In the genomic region with DNA sequence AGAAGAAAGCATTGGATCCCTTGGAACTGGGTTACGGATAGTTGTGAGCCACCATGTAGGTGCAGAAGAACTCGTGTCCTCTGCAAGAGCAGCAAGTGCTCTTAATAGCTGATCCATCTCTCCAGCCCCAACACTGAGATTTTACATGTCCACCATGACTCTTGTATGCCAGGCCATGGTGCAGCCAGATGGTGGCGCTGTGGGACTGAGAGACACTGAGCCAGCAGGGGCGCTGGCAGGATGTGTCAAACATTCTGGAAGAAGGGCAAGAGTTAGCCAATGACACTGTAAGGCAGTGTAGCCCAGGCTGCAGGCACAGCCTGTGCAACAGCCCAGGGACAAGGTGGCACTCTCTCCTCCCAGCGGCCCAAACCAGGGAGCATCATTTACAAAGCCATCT, we compare ENCODE assay signal across 8 mouse cellular contexts. TPM values are rescaled to one million over a fixed set of nuclear protein-coding genes. Genes with fewer than 3 reads are reported as not detected.
DNase-seq lines count a peak whose midpoint lies in the region; ATAC-seq and TF ChIP-seq lines count a peak whose summit lies in the region.

No protein-coding gene starts in this region.

- no peak for TF ChIP-seq POLR2A in bone marrow macrophage, adult 2 months (IDR thresholded peaks at IDR 0.05; ENCODE audit: borderline replicate concordance, low read depth, low read length)
- TF ChIP-seq POLR2A in kidney, adult 2 months (IDR thresholded peaks at IDR 0.05; ENCODE audit: low read depth, low read length) = no peak
- TF ChIP-seq POLR2A in limb, embryonic 14.5 days (IDR thresholded peaks at IDR 0.05; ENCODE audit: borderline replicate concordance, extremely low read depth, insufficient read depth, insufficient read length) = no peak

- TF ChIP-seq CTCF in bone marrow macrophage, adult 2 months (IDR thresholded peaks at IDR 0.05; ENCODE audit: low read depth, low read length) = peak; percentile 80
- TF ChIP-seq CTCF in kidney, adult 2 months (conservative IDR thresholded peaks at IDR 0.05; ENCODE audit: insufficient read depth, insufficient read length, low read depth, low read length) = peak; percentile 81

- H3K9me3 ChIP-seq in neural tube, embryonic 15.5 days (replicated peaks) = no peaks in the 10 kb centered on the region
- no peaks in the 10 kb centered on the region for H3K9me3 ChIP-seq in forebrain, embryonic 12.5 days
- no peaks in the 10 kb centered on the region for H3K9me3 ChIP-seq in limb, embryonic 14.5 days (ENCODE audit: control insufficient read depth, low read length)

- no peak overlapping the region for H3K4me2 ChIP-seq in neural tube, embryonic 15.5 days
- H3K4me2 ChIP-seq in forebrain, embryonic 12.5 days = no peak overlapping the region
- H3K4me2 ChIP-seq in limb, embryonic 14.5 days (replicated peaks; ENCODE audit: low read depth, low read length, severe bottlenecking) = no peak overlapping the region

- ATAC-seq in neural tube, embryonic 15.5 days (ENCODE audit: low FRiP score) = no peak
- ATAC-seq in forebrain, embryonic 12.5 days (ENCODE audit: low FRiP score) = peak; percentile 34; the same call in 1 of the 2 replicates
- ATAC-seq in limb, embryonic 14.5 days (ENCODE audit: low FRiP score, low read depth) = no peak

- no peak overlapping the region for H3K27ac ChIP-seq in neural tube, embryonic 15.5 days (replicated peaks)
- no peak overlapping the region for H3K27ac ChIP-seq in bone marrow macrophage, adult 2 months (ENCODE audit: insufficient read depth, low read depth, low read length)
- no peak overlapping the region for H3K27ac ChIP-seq in forebrain, embryonic 12.5 days
- H3K27ac ChIP-seq in kidney, adult 2 months (ENCODE audit: insufficient read depth, low read depth, low read length) = no peak overlapping the region
- H3K27ac ChIP-seq in limb, embryonic 14.5 days (replicated peaks; ENCODE audit: low read depth, low read length) = no peak overlapping the region

- DNase-seq in neural tube, embryonic 10.5 days (ENCODE audit: extremely low spot score, low spot score) = peak; percentile 91
- DNase-seq in kidney, adult 2 months = peak; percentile 60
- DNase-seq in limb, embryonic 14.5 days (ENCODE audit: low spot score) = peak; percentile 62
- DNase-seq in natural killer cell, adult 2 months (ENCODE audit: low spot score in 2 of 2) = peak; percentile 32 to 46
- DNase-seq in thymus, postnatal 36 days = peak; percentile 55 to 57

- WGBS in neural tube, embryonic 15.5 days = 27% methylated on average over 5 of the region's 5 CpGs
- 28% methylated on average over 5 of the region's 5 CpGs for WGBS in forebrain, embryonic 12.5 days
- 20% methylated on average over 5 of the region's 5 CpGs for WGBS in kidney, adult 2 months
- WGBS in limb, embryonic 14.5 days = 30% methylated on average over 5 of the region's 5 CpGs

- no peak overlapping the region for H3K9ac ChIP-seq in neural tube, embryonic 15.5 days (replicated peaks)
- H3K9ac ChIP-seq in forebrain, embryonic 12.5 days = no peak overlapping the region
- H3K9ac ChIP-seq in limb, embryonic 14.5 days (ENCODE audit: low read depth, low read length, severe bottlenecking) = no peak overlapping the region

- peaks cover 9% of the 10 kb centered on the region for H3K4me1 ChIP-seq in neural tube, embryonic 15.5 days
- no peaks in the 10 kb centered on the region for H3K4me1 ChIP-seq in bone marrow macrophage, adult 2 months (ENCODE audit: control insufficient read depth, insufficient read depth, low read length)
- peaks cover 16% of the 10 kb centered on the region for H3K4me1 ChIP-seq in forebrain, embryonic 12.5 days
- no peaks in the 10 kb centered on the region for H3K4me1 ChIP-seq in kidney, adult 2 months (ENCODE audit: control insufficient read depth, insufficient read depth, low read length)
- 0 out of 2 replicates have a peak, but pooled peaks cover 4% of the 10 kb centered on the region for H3K4me1 ChIP-seq in limb, embryonic 14.5 days (ENCODE audit: control insufficient read depth, insufficient read depth, low read length)

- peaks cover 87% of the 10 kb centered on the region for H3K27me3 ChIP-seq in neural tube, embryonic 15.5 days (replicated peaks)
- peaks cover 93% of the 10 kb centered on the region for H3K27me3 ChIP-seq in forebrain, embryonic 12.5 days
- H3K27me3 ChIP-seq in kidney, adult 2 months (replicated peaks; ENCODE audit: control insufficient read depth, insufficient read depth, low read length) = no peaks in the 10 kb centered on the region
- no peaks in the 10 kb centered on the region for H3K27me3 ChIP-seq in limb, embryonic 14.5 days (ENCODE audit: control insufficient read depth, insufficient read depth, low read length)

- no peaks in the 10 kb centered on the region for H3K36me3 ChIP-seq in neural tube, embryonic 15.5 days
- no peaks in the 10 kb centered on the region for H3K36me3 ChIP-seq in forebrain, embryonic 12.5 days (replicated peaks)
- peaks cover 13% of the 10 kb centered on the region; the same call in 1 of the 2 replicates for H3K36me3 ChIP-seq in kidney, adult 2 months (ENCODE audit: control insufficient read depth, insufficient read depth, low read length)
- H3K36me3 ChIP-seq in limb, embryonic 14.5 days (ENCODE audit: control insufficient read depth, insufficient read depth, low read length) = no peaks in the 10 kb centered on the region

- H3K4me3 ChIP-seq in neural tube, embryonic 15.5 days (replicated peaks) = no peak overlapping the region
- H3K4me3 ChIP-seq in bone marrow macrophage, adult 2 months (ENCODE audit: insufficient read depth, low read length) = no peak overlapping the region
- no peak overlapping the region for H3K4me3 ChIP-seq in forebrain, embryonic 12.5 days (replicated peaks)
- H3K4me3 ChIP-seq in kidney, adult 2 months (ENCODE audit: insufficient read depth, low read depth, low read length) = no peak overlapping the region
- no peak overlapping the region for H3K4me3 ChIP-seq in limb, embryonic 14.5 days (replicated peaks; ENCODE audit: low read length)

RNA-seq across cellular contexts. Expression of a gene that starts 14.2 kb away (rescaled TPM):
- 9.1 and 21.3 TPM in 2 replicates for polyA plus RNA-seq in neural tube, embryonic 15.5 days (2015; fragmentation: Nextera tagmentation; extraction: Ambion mirVana)
- polyA plus RNA-seq in bone marrow macrophage, adult 2 months (2012; ENCODE audit: insufficient read depth, insufficient read length, missing spikeins) = 10.3 and 12.0 TPM in 2 replicates
- 4.0 and 4.9 TPM in 2 replicates for polyA plus RNA-seq in forebrain, embryonic 12.5 days (2016; fragmentation: Nextera tagmentation; extraction: Ambion mirVana)
- polyA plus RNA-seq in kidney, adult 2 months (2012; rRNA removed) = 2,247 and 2,656 TPM in 2 replicates
- polyA plus RNA-seq in limb, embryonic 14.5 days (2012; rRNA removed) = 15.4 and 17.1 TPM in 2 replicates
- polyA plus RNA-seq in limb, embryonic 14.5 days (2014; fragmentation: Nextera tagmentation; extraction: Ambion mirVana) = 21.3 and 27.1 TPM in 2 replicates

Comparison
In these comparisons a context has a peak if more than half of its experiments do, and no peak if none do; other contexts are left out.
1. DNase-seq: peak in every context shown above with its lines; median percentile 91 in neural tube, embryonic 10.5 days; 62 in limb, embryonic 14.5 days; 60 in kidney, adult 2 months; 56 in thymus, postnatal 36 days; 39 in natural killer cell, adult 2 months.
2. RNA of a gene that starts 14.2 kb away (polyA plus RNA-seq): 2,247 to 2,656 TPM in kidney, adult 2 months; 15.4 to 27.1 TPM in limb, embryonic 14.5 days, 10.3 to 12.0 TPM in bone marrow macrophage, adult 2 months, 9.1 to 21.3 TPM in neural tube, embryonic 15.5 days and 4.0 to 4.9 TPM in forebrain, embryonic 12.5 days; every median in the first group is over 10 times any median in the second.